Mouse (Mus musculus) natural killer cell, adult 2 months (primary cell): ENCODE data around the gene Jazf1.

Experiments
- DNase-seq, 2 experiments: peaks; one replicate each; pipeline ENCODE4 v3.0.0; 2022; ENCODE audit warnings: low spot score in 2 of 2

Jazf1 gene

DNA sequence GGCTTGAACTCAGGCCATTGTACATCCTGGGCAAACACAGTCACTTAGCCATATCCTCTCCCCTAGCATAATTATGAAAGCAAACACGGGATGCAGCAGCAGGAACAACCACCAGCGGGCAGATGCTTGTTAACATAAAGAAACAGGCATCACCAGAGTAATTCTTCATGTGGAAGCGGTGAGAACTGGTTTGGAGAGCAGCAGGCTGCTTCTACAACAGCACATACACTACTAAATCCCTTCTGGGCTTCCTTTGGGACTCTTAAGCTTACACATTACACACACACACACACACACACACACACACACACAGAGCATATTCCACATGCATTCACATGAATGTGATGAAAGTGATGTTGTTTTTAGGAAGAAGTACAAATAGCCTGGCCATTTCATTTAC, 216.5 kb downstream of the Jazf1 start:
- no peak for DNase-seq

DNA sequence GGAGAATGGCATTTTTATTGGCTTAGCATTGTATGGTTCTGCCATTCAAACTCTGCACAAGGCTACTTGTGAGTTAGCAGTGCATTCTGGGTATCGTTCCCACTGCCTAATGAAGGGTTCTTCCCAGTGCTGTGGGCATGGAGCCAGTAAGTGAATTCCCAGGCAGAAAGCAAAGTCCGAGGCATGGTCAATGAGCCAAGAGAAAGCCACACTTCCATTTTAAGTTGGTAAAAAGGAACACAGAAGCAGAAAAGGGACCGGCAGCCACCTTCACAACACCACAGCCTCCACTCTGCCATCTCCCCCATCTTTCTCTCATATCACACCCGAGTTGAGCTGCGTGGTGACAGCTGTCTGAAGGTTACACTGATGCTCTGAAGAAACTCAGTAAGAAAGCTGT, 217.4 kb downstream of the Jazf1 start:
- DNase-seq = no peak

DNA sequence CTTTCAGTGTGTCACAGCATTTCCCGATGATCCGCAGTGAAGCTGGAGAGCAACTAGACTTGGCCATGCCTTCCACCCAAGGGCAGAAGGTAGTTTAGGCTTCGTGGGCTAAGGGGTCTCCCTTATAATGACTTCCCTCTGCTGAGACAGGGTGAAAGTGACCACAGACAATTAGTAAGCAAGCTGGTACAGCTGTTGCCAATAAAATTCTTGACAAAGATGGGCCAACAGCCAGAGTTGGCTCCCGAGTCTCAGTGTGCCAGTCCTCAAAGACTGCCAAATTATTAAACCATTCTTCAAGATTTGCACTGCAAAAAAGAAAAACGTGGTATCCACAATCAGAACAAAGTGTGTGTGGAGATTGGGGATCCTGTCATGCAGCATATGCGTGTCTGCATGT, 220.2 kb downstream of the Jazf1 start:
- no peak for DNase-seq

DNA sequence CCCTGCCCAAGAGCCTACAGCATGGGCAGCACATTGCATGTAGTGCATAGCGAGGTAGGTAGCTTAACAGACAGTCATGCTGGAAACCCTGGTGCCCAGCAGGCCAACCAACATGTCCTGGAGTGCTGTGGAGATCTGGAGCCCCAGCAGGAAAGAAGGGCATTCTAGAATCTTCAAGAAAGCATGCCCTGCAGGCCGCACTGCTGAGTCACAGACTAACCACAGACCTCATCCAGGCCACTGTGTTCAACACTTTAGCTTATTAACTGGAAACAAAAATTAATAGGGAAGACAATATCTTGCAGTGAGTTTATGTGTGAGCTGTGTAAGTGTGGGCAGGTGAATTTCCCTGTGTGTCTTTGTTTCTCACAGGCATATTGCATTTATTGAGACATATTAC, 222.1 kb downstream of the Jazf1 start:
- DNase-seq = no peak

GRCm38 (mm10) chr6:52844741-52845140, 223.7 kb downstream of the Jazf1 start:
- DNase-seq = no peak

DNA sequence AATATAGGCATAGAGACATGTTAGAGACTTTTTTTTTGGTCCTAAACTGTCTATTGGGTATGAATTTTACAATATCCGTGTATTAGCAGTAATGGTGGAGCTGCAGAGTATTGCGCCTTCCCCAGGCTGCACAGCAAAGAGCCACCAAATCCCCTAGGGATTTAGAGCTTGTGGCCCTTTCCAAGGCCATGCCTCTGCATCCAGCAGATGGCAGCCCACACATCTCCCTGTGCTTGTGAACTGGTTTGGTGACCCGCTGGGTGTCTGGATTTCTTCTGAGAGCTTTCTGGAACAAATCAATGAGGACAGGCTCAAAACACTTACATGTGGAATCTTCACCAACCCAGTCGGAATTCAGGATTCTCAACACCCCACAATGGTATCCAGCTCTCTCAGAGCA, 225.4 kb downstream of the Jazf1 start:
- no peak for DNase-seq

DNA sequence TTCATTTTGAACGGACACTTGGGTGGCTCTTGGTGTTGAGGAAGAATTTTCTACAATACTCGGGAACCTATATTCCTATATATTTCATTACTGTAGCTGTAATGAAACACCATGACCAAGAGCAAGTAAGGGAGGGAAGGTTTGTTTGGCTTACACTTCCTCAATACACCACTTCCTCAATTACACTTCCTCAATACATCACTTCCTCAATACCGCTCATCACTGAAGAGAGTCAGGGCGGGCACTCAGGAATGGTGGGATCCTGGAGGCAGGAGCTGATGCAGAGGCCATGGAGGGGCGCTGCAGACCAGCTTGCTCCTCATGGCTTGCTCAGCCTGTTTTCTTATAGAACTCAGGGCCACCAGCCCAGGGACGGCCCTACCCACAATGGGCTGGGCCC, 225.8 kb downstream of the Jazf1 start:
- peak in 1 of 2 experiments; percentile 5 for DNase-seq

DNA sequence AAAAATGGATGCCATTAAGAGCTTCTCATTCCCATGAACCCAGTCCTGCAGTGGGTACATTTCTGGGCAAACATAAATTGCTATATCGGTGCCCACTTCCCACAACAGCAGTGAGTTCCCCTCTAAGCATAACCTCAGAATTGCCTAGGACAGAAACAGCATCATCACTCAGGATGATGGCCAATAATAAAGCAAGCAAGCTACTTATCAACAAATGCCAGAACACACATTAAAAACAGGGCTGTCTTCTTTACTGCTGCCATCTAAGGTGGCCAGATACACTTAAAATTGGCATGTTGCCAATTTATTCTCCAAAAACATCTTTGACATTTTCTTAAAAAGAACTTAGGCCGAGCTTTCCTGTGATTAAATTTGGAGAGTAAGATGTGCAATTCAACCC, 226.8 kb downstream of the Jazf1 start:
- no peak for DNase-seq

DNA sequence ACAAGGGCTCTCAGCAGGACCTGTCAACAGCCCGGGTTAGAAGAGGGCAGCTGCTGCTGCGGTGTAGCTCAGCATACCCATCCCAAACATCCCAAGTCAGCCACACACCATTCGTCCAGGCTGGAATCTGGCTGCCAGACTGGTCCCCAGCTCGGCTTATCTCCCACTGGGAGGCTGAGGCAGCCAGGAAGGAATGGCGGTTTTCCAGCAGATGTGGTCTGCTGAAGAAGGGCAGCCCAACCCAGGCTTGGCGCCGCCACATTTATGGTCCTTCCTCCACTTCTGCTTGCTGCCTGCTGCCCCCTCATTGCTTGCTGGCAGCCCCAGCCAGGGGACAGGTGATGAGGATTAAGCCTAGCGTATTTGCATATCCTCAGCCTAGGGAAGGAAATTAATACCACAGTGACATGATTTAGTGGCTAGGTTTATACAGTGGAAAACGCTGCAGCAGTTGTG, 227.8 kb downstream of the Jazf1 start:
- no peak for DNase-seq

DNA sequence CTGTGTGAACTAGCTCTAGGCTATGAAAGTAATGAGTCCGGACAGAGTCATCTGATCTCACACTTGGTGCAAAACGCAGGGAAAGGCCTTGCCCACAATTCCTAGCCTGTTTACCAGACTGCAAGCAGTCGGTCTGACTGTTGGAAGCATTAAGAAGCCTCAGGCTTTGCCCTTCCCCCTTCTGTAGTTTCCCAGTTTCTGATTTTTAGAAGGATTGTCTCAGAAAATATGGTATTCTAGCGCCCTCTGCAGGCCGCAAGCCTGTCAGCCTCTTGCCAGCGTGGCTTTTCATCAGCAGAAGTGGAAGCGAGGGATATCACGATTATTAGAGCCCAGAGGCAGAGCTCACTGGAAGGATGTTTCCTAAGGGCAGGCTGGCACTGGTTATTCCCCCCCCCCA, 229.7 kb downstream of the Jazf1 start:
- peak; percentile 20 to 38 for DNase-seq

GRCm38 (mm10) chr6:52837792-52838191, 230.6 kb downstream of the Jazf1 start:
- no peak for DNase-seq

GRCm38 (mm10) chr6:52836201-52836950, 232.1 kb downstream of the Jazf1 start:
- DNase-seq = no peak

DNA sequence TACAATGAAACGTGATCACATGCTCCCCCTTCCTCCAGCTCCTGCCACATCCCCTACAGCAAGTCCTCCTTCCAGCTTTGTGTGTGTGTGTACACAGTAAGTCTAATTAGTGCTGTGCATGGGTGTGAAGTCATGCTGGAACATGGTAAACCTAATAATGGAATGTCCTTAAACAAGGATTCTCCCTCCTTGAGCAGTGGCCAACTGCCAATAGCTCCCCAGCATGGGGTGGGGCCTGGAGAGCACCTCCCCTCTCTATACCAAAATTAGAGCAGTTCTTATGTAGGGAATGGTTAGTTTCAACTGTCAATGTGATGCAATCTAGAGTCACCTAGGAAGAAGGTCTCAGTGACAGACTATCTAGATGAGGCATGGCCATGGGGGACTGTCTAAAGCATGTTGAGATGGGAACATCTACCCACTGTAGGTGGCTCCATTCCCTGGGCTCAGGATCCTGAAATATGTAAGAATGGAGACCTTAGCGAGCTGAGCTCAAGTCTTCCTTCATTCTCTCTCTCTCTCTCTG, 240.6 kb downstream of the Jazf1 start:
- DNase-seq = no peak

GRCm38 (mm10) chr6:52825535-52825934, 242.9 kb downstream of the Jazf1 start:
- peak in 1 of 2 experiments; percentile 9 for DNase-seq

GRCm38 (mm10) chr6:52824977-52825482, 243.4 kb downstream of the Jazf1 start:
- DNase-seq = no peak

- no peak for DNase-seq
These were observed 245.4 kb downstream of the Jazf1 start for GRCm38 (mm10) chr6:52823064-52823463.

DNA sequence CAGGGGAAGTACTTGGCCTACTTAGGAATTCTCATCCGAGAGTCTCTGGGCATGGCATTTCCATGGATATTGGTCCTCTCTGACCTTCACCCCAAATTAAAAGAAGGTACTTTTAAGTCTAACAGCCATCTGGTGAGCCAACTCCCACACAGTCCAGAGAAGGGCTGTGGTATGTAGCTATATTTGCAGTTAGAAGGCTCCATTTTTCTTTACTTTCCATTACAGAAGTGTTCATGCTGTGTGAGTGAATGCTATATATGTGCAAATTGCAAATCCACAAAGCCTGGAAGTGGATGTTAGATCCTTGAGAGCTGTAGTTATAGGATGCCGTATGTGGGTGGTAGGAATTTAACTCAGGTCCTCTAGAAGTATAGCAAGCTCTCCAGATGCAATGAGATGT, 245.8 kb downstream of the Jazf1 start:
- DNase-seq = no peak

- no peak for DNase-seq
These were observed 249.1 kb downstream of the Jazf1 start for GRCm38 (mm10) chr6:52819353-52819752.

DNA sequence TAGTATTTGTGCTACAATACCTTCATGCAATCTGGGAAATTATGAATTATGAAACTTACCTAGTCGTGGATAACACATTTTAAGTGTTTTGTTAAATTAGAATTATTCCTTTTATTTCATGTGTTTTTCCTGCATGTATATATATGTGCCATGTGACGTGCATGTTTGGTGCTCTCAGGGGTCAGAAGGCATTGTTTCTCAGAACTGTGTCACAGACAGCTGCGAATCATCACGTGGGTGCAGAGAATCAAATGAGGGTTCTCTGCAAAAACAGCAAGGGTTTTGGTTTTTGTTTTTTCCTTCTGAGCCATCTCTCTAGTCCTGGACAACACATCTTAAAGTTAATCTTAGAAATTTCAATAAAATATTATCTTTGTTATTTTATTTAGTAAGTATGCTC, 250.4 kb downstream of the Jazf1 start:
- no peak for DNase-seq

DNA sequence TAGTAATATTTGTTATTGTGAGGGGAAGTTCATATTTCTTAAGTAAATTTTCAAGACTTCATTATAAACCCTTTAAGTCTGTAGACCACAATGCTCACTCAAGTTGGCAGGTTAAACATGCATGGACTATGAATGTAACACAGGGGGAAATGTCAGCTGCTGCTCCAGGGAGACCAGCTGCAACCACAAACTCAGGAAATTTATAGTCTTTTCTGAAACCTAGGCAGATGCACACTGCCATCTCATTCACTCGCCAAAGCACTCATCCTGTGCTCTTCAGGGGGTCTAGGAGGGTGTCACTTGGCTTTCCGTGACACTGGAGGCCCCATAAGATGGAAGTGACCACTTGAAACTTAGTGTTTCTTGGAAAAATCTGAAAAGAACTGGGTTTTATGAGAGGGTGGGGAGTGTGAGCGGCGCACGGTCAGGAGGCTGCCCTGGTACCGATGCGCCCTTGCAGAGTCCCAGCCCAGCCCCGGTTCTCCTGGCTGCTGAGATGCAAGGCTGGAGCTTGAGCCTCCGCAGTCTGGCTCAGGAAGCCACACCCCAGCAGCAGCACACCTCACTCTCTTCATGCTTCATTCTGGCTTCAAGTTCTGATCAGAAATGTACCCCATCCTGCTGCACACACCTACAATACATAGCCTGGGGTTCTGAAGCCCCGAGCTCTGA, 251.1 kb downstream of the Jazf1 start:
- no peak for DNase-seq

- DNase-seq = no peak
These were observed 263.1 kb downstream of the Jazf1 start for GRCm38 (mm10) chr6:52805237-52805856.

GRCm38 (mm10) chr6:52802181-52802580, 266.2 kb downstream of the Jazf1 start:
- DNase-seq = no peak
